Mouse (Mus musculus): ENCODE data around the gene Acsl5.
A peak's percentile ranks its signal among the peaks of the same experiment; 100 is the strongest.

DNA sequence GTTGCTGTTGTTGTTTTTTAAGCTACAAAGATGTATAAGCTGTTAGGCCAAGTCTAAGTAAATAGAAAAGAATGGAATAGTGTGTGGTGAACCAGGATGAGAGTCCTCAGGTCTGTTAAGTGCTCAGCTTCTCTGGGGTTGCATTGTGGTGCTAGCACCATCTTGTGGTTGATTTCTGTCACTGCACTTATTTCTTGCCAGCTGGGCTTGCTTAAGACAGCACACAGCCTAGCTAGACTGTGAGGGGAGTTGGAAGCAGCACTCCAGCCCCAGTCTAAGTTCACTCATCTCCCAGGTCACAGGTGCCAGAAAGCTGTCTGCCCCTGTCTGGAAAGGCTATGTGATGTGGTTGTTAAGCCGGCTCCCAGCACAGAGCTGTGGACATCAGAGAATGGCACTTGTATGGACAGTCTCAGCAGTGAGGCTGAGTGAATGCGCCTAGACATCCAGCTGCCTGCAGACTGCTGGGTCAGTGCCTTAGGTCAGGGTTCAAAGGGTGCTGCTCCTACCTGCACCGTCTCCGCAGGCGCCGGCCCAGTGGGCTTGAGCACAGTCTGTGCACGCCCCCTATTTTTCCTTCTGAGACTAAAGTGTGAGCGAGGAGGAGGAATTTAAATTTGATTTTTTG lies 81.0 kb downstream of the Acsl5 start:
- peak; percentile 95 for TF ChIP-seq CTCF (IDR thresholded peaks at IDR 0.05; ENCODE audit: low read depth)
- no peak for TF ChIP-seq EP300 (IDR thresholded peaks at IDR 0.05; ENCODE audit: low read depth)
